Mouse (Mus musculus) c-Kit-positive CD71-positive TER-119-positive erythroid progenitor cells, embryonic 14.5 days (primary cell): ENCODE results near the gene B4gat1.

Source experiments
- DNase-seq: peaks from one replicate; pipeline ENCODE4 v3.0.0-alpha.2; 2013; ENCODE audit warnings: low spot score

The B4gat1 gene

DNA sequence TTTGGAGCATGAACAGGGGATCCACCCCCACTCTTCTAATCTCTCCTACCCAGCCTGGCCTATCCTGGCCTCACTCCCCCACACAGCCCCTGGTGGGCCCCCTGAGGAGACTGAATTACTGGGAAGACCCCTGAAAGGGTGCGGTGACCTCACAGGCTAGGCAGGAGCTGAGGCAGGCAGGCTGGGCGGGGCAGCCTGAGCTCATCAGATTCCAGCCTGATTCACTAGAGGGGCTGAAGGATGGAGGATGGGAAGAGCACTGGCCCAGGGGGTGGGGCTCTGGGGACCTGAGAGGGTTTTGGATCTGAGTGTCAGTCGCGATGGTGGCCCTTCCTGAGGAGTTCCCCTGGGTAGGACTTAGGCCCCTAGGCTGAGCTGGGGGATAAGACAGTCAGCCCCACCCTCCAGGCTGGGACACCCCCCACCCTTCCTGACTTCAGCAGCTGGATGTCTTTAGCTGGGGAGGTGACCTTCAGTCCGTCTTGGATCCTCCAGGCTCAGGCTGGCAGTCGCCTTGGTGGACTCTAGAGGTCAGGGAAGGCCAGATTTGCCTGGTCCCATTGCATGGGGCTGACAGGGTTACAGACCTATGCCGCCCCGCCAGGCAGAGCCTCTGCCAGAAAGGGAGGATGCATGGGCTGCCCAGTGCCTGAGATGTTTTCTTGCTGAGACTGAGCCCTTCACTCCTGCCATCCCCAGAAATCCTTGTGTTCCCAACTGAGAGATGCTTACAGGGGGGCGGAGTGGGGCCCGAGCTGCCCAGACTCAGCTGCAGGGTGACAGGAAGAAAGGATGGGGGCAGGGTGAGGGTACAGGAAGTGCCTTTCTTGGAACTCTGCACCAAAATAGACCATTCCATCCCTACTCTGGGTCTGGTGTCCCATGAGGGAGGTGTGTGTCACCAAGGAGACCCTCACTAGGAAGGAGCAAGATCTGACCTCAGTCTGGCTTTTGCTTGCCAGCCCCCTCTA, 20.5 kb downstream of the B4gat1 start:
- no peak for DNase-seq

- no peak for DNase-seq
Observed at GRCm38 (mm10) chr19:5060365-5061330, 22.0 kb downstream of the B4gat1 start.

GRCm38 (mm10) chr19:5062041-5062440, 23.4 kb downstream of the B4gat1 start:
- no peak for DNase-seq

DNA sequence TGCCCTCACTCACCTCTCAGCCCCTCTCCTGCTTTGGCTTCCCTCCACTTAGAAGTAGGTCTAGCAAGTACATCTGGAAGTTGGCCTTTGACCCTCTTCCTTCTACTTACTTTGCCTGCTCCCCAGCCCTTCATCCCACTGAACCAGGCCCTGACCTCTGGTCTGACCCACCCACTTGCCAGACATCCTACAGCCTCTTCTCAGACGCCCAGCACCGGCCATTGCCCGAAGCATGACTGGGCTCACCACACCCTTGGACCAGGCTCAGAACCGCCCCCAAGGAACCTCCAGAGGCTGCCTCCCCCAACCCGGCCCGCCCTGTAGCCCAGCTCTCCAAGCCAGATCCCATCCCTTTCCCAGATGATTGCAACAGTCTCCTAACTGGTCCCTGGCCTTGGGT, 23.8 kb downstream of the B4gat1 start:
- DNase-seq, result no peak

GRCm38 (mm10) chr19:5065104-5065503, 26.5 kb downstream of the B4gat1 start:
- DNase-seq, result no peak

DNA sequence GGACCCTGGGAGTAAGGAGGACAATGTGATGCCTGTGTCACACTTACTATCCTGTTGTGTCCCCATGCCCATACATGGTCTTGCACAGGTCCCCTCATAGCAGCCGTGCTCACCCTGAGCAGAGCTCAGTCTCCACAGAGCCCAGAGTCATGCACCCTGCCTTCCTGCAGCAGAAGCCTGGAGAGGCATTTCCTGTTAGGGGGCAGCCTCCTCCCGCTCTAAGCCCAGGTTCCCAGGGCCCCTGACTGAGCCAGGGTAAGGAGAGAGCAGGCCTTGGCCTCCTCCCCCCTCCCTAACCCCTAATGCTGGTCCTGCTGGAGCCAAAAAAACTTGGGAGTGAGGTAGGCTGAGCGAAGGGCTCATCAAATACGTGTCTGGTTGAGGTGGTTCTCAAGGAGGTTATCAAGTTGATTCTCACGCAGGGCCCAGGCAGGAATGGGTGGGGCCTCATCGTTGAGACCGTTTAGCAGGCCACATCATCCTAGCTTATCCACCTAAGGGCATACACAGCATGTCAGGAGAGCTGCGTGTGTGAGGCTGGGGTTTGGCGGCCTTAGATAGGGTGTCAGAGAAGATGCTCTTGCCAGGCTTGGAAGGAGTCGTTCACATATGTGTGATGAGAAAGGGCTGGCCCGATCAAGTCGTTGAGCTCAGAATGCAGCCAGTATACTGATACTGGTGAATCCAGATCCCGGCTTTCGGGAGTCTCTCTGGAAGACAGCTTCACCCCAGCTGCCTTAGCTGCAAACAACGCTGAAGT, 28.6 kb downstream of the B4gat1 start:
- DNase-seq, result peak; percentile 75

- no peak for DNase-seq
Observed at GRCm38 (mm10) chr19:5067867-5068569, 29.4 kb downstream of the B4gat1 start, which contains the start of gene Cd248. Gene Cd248, plus strand, starts transcription at chr19:5068078.

- no peak for DNase-seq
Observed at GRCm38 (mm10) chr19:5068570-5069234, 30.1 kb downstream of the B4gat1 start.

- no peak for DNase-seq
Observed at GRCm38 (mm10) chr19:5069486-5069885, 30.9 kb downstream of the B4gat1 start.

DNA sequence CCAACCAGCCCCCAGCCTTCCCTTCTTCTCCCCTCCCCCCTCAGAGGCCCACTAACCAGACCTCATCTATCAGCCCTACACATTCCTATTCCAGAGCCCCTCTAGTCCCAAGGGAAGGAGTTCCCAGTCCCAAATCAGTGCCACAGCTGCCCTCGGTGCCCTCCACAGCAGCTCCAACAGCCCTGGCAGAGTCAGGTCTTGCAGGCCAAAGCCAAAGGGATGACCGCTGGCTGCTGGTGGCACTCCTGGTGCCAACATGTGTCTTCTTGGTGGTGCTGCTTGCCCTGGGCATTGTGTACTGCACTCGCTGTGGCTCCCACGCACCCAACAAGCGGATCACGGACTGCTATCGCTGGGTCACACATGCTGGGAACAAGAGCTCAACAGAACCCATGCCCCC, 31.4 kb downstream of the B4gat1 start:
- no peak for DNase-seq

DNA sequence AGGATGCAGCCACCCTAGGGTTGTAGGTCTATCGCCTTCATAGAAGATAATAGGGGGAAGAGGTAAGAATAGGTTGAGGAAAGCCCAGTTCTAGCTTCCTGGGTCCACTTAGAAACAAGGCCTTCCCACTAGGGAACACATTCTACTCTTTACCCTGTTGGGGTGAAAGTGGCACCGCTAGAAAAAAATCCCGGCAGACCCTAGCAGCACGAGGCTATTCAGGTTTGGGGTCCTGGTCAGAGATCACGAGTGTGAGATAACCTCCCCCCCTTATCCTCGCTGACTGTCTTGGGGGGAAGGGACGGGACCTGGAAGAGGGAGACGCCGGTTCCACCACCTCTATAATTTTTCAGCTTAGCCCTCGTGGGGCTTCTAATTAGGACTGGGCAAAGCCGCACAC, 32.5 kb downstream of the B4gat1 start:
- no peak for DNase-seq

DNA sequence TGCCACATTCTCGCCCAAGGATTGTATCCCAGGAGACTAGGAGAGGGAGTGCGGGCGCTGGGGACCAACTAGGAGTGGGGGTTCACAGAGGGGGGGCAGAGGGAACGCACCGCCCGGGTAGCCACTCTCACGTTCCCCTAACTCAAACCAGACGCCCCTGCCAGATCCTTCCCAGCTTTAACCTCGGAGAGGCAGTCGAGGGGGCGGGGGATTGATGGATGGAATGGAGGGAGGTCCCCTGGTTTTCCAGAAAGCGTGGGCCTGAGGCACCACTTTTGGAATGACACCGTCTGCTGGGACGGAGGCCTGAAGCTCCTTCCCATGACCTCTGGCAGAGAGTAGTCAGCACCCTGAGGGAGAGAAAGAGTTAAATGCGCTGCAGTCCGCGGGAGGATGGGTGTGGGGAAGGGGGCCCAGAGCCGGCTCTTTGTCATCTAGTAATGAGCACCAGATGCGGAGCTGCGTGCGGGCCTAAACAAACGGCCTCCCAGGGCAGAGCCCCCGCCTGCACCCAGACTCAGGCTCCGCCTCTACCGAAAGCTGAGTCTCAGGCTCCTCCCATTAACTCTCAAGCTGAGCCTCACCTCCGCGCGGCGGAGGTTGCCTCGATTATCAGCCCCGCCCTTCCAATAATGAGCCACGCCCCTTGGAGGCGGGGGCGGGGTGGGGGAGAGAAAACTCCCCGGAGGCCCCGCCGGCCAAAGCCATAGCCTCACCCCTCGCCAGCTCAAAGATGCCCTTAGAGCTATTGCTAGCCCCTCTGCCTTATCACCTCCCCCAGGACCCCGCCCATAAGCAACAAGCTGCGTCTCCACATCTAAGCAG, 33.1 kb downstream of the B4gat1 start:
- peak; percentile 88 for DNase-seq

DNA sequence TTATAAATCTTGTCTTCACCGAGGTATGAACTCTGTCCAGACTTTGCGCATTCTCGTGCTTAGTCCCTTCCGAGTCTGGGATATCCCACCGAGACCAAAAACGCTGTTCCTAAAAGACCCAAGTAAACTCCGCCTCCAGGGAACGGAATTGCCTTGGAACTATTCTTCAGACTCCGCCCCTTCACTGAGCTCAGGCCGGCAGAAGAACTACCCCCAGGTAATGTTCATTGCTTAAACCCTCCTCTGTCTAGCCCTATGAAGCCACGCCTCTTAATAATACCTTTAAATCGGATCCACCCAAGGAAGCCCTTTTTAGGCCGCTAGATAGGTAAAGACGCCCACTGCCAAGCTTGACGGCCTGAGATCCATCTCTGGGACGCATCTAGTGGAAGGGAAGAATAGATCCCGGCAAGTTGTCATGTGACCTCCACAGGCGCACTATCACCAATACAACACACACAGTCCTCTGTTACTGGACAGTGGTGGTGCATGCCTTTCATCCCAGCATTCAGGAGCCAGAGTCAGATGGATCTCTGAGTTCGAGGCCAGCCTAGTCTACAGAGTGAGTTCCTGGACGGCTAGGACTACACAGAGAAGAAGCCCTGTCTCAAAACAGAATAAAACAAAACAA, 33.9 kb downstream of the B4gat1 start:
- peak; percentile 51 for DNase-seq

- DNase-seq, result peak; percentile 58
Observed at GRCm38 (mm10) chr19:5073028-5073427, 34.4 kb downstream of the B4gat1 start.

DNA sequence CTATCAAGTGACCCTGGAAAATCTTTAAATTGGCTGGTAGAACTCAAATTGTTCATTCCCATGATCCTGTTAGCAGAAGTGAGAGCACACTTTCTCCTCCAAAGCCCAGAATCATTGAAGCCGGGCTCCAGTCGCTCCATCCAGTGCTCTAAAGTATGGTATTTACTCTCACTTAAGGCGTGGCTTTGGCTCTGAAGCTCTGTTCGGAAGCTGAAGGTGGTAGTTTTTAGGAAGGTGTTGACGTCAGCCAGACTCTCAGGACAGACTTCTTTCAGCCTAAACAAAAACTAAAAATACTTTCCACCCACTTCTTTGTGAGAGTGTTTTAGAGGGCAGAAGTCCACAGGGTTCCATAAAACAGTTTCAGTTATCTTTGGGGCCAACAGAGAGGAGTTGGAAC, 34.9 kb downstream of the B4gat1 start:
- no peak for DNase-seq

DNA sequence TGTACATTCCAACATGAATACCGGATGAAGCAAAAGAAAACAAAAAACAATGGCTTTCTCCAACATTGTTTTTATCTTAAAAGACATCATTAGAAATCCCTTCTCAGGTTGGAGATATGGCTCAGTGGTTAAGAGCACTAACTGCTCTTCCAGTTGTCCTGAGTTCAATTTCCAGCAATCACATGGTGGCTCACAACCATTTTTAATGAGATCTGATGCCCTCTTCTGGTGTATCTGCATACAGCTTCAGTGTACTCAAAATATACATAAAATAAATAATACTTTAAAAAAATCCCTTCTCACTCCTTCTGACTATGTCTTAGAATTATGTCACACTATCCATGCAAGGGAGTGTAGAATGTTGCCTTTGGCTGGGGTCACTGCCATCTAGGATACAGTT, 40.7 kb downstream of the B4gat1 start:
- DNase-seq, result no peak

DNA sequence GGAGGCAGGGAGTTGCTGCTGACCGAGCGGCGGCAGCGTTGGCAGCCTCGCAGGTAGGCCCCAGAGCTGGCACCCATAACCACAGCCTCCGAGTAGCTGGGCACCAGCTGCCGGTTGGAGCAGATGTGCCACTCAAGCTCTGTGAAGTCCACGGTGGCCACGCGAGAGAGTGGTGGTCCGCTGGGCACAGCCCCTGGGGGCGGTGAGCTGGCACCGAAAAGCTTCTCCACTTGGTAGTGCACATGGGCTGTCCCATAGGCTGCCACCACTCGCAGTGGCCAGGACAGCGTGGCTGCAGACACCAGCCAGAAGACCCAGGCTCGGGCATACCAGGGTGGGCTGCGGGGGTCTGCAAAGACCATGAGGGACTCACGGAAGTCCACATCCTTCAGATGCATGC, 43.4 kb downstream of the B4gat1 start:
- DNase-seq, result no peak

GRCm38 (mm10) chr19:5082596-5082995, 44.0 kb downstream of the B4gat1 start:
- DNase-seq, result no peak
